Mouse (Mus musculus) forebrain, embryonic 16.5 days (tissue): ENCODE results near the gene Vmn1r14. TPM values are rescaled to one million over a fixed set of nuclear protein-coding genes. Genes with fewer than 3 reads are reported as not detected.

Source experiments
- polyA plus RNA-seq: library from polyadenylated mRNA; unstranded; fragments of >200 nt; fragmentation: Nextera tagmentation; extraction: Ambion mirVana; gene quantifications from 2 replicates; pipeline ENCODE4 v1.2.1, GENCODE M21; 2015

The Vmn1r14 gene
- polyA plus RNA-seq, 1 experiment from 2014 or later: not detected

Other genes with a start within 250 kb of the Vmn1r14 start
- gene Vmn1r6, start 234.4 kb upstream of the Vmn1r14 start, polyA plus RNA-seq: not detected in 2 replicates
- not detected in 2 replicates for gene Vmn1r7, start 206.4 kb upstream of the Vmn1r14 start, polyA plus RNA-seq
- not detected in 2 replicates for gene Vmn1r8, start 199.4 kb upstream of the Vmn1r14 start, polyA plus RNA-seq
- gene Vmn1r9, start 164.9 kb upstream of the Vmn1r14 start, polyA plus RNA-seq: not detected in 2 replicates
- gene Vmn1r10, start 122.2 kb upstream of the Vmn1r14 start, polyA plus RNA-seq: not detected in 2 replicates
- gene Vmn1r11, start 98.2 kb upstream of the Vmn1r14 start, polyA plus RNA-seq: not detected in 2 replicates
- gene Vmn1r12, start 74.8 kb upstream of the Vmn1r14 start, polyA plus RNA-seq: not detected in 2 replicates
- not detected in 2 replicates for gene Vmn1r13, start 28.4 kb upstream of the Vmn1r14 start, polyA plus RNA-seq
- not detected in 2 replicates for gene Vmn1r15, start 26.3 kb downstream of the Vmn1r14 start, polyA plus RNA-seq
- gene Vmn1r16, start 97.8 kb downstream of the Vmn1r14 start, polyA plus RNA-seq: not detected in 2 replicates
- gene Vmn1r17, start 132.0 kb downstream of the Vmn1r14 start, polyA plus RNA-seq: not detected in 2 replicates
- gene Vmn1r18, start 164.1 kb downstream of the Vmn1r14 start, polyA plus RNA-seq: not detected in 2 replicates
- not detected in 2 replicates for gene Vmn1r19, start 172.1 kb downstream of the Vmn1r14 start, polyA plus RNA-seq
- not detected in 2 replicates for gene Vmn1r20, start 197.2 kb downstream of the Vmn1r14 start, polyA plus RNA-seq